Mouse (Mus musculus) telencephalon, adult 2 months (tissue): ENCODE data around the gene Dusp22.

Source experiments
- DNase-seq: peaks from one replicate; pipeline ENCODE4 v3.0.0-alpha.2; 2011; ENCODE audit warnings: low read depth, low spot score

Gene Dusp22

GRCm38 (mm10) chr13:30715060-30715459, 55.3 kb downstream of the Dusp22 start:
- DNase-seq = no peak

- no peak for DNase-seq
Measured at GRCm38 (mm10) chr13:30715573-30715972, 55.8 kb downstream of the Dusp22 start.

- no peak for DNase-seq
Measured at GRCm38 (mm10) chr13:30716611-30717010, 56.8 kb downstream of the Dusp22 start.

- DNase-seq = no peak
Measured at GRCm38 (mm10) chr13:30722601-30723000, 62.8 kb downstream of the Dusp22 start.

- DNase-seq = no peak
Measured at GRCm38 (mm10) chr13:30723258-30723657, 63.5 kb downstream of the Dusp22 start.

- DNase-seq = no peak
Measured at GRCm38 (mm10) chr13:30723858-30724257, 64.1 kb downstream of the Dusp22 start.

GRCm38 (mm10) chr13:30724691-30725271, 65.0 kb downstream of the Dusp22 start:
- no peak for DNase-seq

- no peak for DNase-seq
Measured at GRCm38 (mm10) chr13:30726879-30727278, 67.1 kb downstream of the Dusp22 start.

- no peak for DNase-seq
Measured at GRCm38 (mm10) chr13:30728155-30728554, 68.4 kb downstream of the Dusp22 start.

GRCm38 (mm10) chr13:30729245-30729644, 69.4 kb downstream of the Dusp22 start:
- DNase-seq = no peak

- DNase-seq = no peak
Measured at GRCm38 (mm10) chr13:30730104-30730793, 70.5 kb downstream of the Dusp22 start.

- DNase-seq = no peak
Measured at GRCm38 (mm10) chr13:30732709-30733445, 73.1 kb downstream of the Dusp22 start.

- no peak for DNase-seq
Measured at GRCm38 (mm10) chr13:30736721-30737120, 76.9 kb downstream of the Dusp22 start.

GRCm38 (mm10) chr13:30737257-30737656, 77.5 kb downstream of the Dusp22 start:
- DNase-seq = no peak

GRCm38 (mm10) chr13:30738310-30738840, 78.6 kb downstream of the Dusp22 start:
- DNase-seq = no peak

GRCm38 (mm10) chr13:30741172-30741571, 81.4 kb downstream of the Dusp22 start:
- no peak for DNase-seq

GRCm38 (mm10) chr13:30742411-30742970, 82.7 kb downstream of the Dusp22 start:
- no peak for DNase-seq

GRCm38 (mm10) chr13:30745121-30745520, 85.3 kb downstream of the Dusp22 start:
- no peak for DNase-seq

- DNase-seq = no peak
Measured at GRCm38 (mm10) chr13:30747068-30747467, 87.3 kb downstream of the Dusp22 start.

GRCm38 (mm10) chr13:30747504-30747903, 87.7 kb downstream of the Dusp22 start:
- DNase-seq = no peak

- no peak for DNase-seq
Measured at GRCm38 (mm10) chr13:30748321-30748720, 88.5 kb downstream of the Dusp22 start.

GRCm38 (mm10) chr13:30749021-30749556, 89.3 kb downstream of the Dusp22 start, which contains the start of gene Irf4:
Gene Irf4, plus strand, starts transcription at chr13:30749226.
- no peak for DNase-seq
